Mouse (Mus musculus) mouse trophoblast stem cell (cell line): Measurements from ENCODE around the gene Gm6370.
"Not testable (repeated sequence)": the region's sequence is repeated elsewhere in the genome, so short reads cannot be mapped to it uniquely, and the experiment has no call there.

Experiments used
- in situ Hi-C, 2 experiments: fragments of 300-500 bp; cut with MseI, MboI; formaldehyde crosslinking; loops; 2 replicates in 1 of 2; 3 replicates in 1 of 2; pipeline ENCODE4 v1.15.1; 2025

The Gm6370 gene

DNA sequence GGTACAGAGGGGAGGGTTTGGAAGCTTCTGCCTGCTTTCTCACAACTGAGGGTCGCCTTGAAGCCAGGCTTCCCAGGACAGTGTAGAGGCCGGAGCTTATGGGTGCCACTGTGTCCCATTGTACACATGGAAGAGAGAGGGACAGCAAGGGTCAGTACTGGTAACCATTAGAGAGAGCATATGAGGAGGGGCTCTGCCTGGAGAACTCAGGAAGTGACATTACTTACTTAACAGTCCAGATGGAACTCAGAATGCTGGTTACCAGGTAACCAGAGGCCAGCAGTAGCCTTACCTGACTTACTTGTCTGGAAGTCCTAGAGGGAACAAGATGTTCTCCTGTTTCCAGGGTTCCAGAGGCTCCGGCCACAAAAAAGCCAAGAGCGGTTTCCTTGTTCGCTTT lies at the start of gene Gm6370:
TSS of gene Gm6370 (plus strand) at position 301 of the 400 bp plus-strand sequence.
- in situ Hi-C loops, result not testable (repeated sequence)

DNA sequence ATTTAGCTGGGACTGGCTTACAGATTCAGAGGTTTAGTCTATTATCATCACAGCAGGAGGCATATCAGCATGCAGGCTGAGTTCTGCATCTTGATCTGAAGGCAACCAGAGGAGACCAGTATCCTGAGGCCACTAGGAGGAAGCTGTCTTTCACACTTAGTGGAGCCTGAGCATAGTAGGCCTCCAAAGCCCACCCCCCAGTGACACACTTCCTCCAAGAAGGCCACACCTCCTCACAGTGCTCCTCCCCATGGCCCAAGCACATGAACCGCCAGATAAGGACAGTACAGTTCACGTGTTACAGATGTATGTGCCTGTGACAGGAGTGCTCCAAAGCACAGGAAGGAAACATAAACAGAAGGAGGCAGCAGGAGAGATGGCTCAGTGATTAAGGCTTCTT lies 48.4 kb upstream of the Gm6370 start:
- in situ Hi-C loops, result no loop called here

DNA sequence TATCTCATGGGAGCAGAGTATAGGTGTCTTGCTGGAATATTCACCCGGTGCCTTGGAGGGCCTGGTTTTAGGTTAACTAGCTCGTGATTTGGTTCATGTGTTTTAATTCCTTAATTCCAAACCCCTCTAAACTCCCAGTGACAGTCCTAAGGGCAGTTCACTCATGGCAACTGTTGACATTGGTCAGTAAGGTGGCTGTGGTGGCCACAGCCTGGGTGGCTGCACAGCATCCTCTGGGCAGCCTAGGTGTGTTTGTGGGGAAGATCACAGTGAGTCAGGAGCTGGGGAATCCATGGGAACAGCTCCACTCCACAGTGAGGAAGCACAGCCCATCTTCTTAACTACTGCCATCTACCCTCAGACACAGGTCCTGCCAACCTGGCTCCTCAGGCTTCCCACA lies 44.5 kb upstream of the Gm6370 start:
- in situ Hi-C loops, result no loop called here

DNA sequence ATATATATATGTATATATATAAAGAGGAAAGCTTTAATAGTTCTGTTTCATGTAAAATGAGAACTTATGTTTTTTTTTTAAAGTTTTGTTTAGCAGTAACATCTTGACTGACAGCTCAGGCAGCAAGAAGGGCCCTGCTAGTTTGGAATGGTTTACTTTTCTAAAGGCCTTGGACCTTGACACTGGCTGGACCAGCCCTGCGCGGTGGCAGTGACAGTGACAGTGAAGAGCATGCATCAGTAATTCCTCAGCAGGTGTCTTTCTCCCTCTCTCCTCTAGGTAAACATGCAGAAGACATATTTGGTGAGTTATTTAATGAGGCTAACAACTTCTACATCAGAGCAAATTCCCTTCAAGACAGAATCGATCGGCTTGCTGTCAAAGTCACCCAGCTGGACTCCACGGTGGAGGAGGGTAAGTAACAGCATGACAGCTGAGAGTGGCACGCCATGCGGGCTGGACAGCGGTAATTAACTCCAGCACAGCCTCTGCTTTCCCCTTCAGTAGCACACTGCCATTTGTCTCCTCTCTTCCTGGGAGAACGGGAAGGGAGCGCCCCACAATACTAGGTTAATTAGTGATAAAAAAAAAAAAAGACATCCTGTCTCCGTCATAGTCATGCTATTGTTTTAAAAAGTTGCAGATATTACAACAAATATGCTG lies 39.4 kb upstream of the Gm6370 start:
- in situ Hi-C loops, result no loop called here

- in situ Hi-C loops, result no loop called here
These were observed 37.6 kb upstream of the Gm6370 start for GRCm38 (mm10) chr5:146453556-146453955.

GRCm38 (mm10) chr5:146461612-146462011 lies 29.6 kb upstream of the Gm6370 start:
- in situ Hi-C loops, result no loop called here

DNA sequence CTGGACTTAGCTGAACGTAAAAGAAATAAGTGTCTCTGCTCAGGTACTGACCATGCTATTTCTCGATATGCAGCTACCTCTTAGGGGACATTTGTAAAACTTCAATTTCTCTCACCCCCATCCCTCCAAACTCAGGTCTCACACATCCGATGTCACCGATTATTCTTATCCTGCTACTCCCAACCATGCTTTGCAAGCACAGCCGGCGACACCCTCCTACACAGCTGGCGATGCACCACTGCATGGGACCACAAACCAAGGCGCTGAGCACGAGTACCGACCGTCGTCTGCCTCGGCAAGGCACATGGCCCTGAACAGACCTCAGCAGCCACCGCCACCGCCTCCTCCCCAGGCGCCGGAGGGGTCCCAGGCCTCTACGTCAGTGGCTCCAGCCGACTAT lies 24.5 kb upstream of the Gm6370 start:
- in situ Hi-C loops, result no loop called here

- in situ Hi-C loops, result no loop called here
These were observed 22.9 kb upstream of the Gm6370 start for GRCm38 (mm10) chr5:146468311-146468710.

GRCm38 (mm10) chr5:146470821-146471220 lies 20.3 kb upstream of the Gm6370 start:
- in situ Hi-C loops, result no loop called here

DNA sequence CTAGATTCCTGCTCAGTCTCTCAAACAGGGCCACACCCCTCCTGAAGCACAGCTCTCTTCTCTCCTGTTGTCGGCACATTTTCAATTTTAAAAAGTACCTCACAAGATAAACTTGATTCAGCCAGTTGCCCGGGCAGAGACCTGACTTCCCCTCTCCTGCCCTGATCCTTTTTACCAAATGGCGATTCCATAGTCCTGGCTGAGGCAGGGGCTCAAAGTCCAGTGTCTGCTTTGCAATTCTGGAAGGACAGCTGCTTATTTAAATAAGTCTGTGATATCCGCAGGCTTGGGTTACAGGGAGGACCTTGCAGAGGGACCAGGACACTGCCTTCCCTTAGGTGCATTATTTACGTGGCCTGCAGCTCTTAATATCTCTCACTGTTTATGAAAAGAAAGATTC lies 19.9 kb upstream of the Gm6370 start:
- in situ Hi-C loops, result no loop called here

DNA sequence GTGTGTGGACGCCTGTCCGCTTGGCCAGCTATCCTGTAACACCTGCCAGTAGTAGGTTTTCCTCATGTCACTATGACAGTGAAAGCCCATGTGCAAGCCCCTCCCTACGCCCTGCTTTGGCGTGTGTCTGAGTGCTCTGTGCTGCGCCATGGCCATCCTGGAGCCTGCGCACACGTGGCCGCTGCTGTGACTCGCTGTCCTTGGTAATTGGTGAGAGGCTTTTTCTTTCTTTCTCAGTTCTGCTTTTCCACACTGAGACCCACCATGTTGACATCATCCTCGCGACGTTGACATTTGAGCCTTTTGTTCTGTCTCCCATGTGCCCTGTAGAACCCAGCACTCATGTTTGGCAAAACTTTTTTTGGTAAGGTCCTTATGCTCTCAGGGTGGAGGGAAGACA lies 19.3 kb upstream of the Gm6370 start:
- in situ Hi-C loops, result no loop called here

DNA sequence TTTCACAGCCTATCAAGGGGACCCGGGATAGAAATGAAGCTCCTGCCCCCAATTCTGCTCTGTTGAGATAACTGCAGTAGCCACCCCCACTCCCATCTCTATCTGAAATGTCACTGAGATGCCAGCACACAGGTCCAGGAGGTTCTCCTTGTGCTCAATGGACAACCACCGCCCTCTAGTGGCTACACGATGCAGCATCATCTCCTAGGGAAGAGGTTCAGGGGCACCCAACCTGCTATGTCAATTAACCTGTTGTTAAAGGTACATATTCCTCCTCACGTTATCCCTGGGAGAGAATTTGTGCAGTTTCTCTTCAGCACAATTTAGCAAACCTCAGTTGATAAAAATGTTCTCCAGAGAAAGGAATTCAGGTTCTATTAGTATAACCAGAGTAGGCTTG lies 11.6 kb upstream of the Gm6370 start:
- in situ Hi-C loops, result not testable (repeated sequence)

GRCm38 (mm10) chr5:146481665-146482064 lies 9.5 kb upstream of the Gm6370 start, which contains the start of gene Gm6408:
Gene Gm6408 (plus strand): TSS chr5:146481965.
- in situ Hi-C loops, result not testable (repeated sequence)

DNA sequence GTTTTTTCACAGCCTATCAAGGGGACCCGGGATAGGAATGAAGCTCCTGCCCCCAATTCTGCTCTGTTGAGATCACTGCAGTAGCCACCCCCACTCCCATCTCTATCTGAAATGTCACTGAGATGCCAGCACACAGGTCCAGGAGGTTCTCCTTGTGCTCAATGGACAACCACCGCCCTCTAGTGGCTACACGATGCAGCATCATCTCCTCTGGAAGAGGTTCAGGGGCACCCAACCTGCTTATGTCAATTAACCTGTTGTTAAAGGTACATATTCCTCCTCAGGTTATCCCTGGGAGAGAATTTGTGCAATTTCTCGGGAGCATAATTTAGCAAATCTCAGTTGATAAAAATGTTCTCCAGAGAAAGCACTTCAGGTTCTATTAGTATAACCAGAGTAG lies 2.2 kb upstream of the Gm6370 start:
- in situ Hi-C loops, result not testable (repeated sequence)

DNA sequence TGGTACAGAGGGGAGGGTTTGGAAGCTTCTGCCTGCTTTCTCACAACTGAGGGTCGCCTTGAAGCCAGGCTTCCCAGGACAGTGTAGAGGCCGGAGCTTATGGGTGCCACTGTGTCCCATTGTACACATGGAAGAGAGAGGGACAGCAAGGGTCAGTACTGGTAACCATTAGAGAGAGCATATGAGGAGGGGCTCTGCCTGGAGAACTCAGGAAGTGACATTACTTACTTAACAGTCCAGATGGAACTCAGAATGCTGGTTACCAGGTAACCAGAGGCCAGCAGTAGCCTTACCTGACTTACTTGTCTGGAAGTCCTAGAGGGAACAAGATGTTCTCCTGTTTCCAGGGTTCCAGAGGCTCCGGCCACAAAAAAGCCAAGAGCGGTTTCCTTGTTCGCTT lies 10.9 kb downstream of the Gm6370 start, which contains the start of gene 4930449I24Rik:
TSS of gene 4930449I24Rik (plus strand) at position 301 of the 400 bp plus-strand sequence.
- in situ Hi-C loops, result not testable (repeated sequence)

DNA sequence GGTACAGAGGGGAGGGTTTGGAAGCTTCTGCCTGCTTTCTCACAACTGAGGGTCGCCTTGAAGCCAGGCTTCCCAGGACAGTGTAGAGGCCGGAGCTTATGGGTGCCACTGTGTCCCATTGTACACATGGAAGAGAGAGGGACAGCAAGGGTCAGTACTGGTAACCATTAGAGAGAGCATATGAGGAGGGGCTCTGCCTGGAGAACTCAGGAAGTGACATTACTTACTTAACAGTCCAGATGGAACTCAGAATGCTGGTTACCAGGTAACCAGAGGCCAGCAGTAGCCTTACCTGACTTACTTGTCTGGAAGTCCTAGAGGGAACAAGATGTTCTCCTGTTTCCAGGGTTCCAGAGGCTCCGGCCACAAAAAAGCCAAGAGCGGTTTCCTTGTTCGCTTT lies 22.7 kb downstream of the Gm6370 start, which contains the start of gene Gm3402:
TSS of gene Gm3402 (plus strand) at position 301 of the 400 bp plus-strand sequence.
- in situ Hi-C loops, result not testable (repeated sequence)

DNA sequence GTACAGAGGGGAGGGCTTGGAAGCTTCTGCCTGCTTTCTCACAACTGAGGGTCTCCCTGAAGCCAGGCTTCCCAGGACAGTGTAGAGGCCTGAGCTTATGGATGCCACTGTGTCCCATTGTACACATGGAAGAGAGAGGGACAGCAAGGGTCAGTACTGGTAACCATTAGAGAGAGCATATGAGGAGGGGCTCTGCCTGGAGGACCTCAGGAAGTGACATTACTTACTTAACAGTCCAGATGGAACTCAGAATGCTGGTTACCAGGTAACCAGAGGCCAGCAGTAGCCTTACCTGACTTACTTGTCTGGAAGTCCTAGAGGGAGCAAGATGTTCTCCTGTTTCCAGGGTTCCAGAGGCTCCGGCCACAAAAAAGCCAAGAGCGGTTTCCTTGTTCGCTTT lies 34.3 kb downstream of the Gm6370 start, which contains the start of gene Gm3404:
TSS of gene Gm3404 (plus strand) at position 301 of the 400 bp plus-strand sequence.
- in situ Hi-C loops, result not testable (repeated sequence)

DNA sequence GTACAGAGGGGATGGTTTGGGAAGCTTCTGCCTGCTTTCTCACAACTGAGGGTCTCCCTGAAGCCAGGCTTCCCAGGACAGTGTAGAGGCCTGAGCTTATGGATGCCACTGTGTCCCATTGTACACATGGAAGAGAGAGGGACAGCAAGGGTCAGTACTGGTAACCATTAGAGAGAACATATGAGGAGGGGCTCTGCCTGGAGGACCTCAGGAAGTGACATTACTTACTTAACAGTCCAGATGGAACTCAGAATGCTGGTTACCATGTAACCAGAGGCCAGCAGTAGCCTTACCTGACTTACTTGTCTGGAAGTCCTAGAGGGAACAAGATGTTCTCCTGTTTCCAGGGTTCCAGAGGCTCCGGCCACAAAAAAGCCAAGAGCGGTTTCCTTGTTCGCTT lies 46.2 kb downstream of the Gm6370 start, which contains the start of gene Gm3409:
TSS of gene Gm3409 (plus strand) at position 301 of the 400 bp plus-strand sequence.
- in situ Hi-C loops, result not testable (repeated sequence)
